Mouse (Mus musculus) lung, postnatal 0 days (tissue): ENCODE results near the gene Myo9a.

Experiments
- CTCF ChIP-seq: IDR thresholded peaks from 2 replicates; pipeline ENCODE4 v1.5.1; 2016; ENCODE audit warnings: antibody characterized with exemption, mild to moderate bottlenecking
- EP300 ChIP-seq: IDR thresholded peaks from 2 replicates; pipeline ENCODE4 v1.6.1; 2016; ENCODE audit warnings: antibody characterized with exemption, mild to moderate bottlenecking, control low read depth

DNA sequence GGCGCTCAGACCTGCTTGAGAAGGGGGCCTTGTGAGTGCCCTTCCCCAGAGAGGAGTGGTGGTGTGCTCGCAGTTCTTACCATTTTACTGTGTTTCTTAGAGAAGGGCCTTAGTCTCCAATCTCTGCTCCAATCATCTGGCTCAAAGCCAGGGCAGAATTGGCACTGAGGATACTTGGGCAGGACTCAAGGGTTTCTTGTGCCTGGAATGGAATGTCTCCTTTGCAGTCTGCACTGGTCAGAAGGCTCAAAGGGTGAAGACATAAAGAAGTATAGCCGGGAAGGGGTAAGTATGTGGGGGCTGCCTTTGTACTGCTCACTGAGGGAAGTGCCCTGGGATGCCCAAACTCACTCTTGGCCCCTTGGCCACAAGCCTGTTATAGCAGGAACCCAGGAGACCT is 41.5 kb upstream of the Myo9a start:
- TF ChIP-seq EP300: peak; percentile 99
- TF ChIP-seq CTCF: no peak
